Mouse (Mus musculus) B cell, adult (primary cell): ENCODE data around the gene Galnt10. TPM values are rescaled to one million over a fixed set of nuclear protein-coding genes. Genes with fewer than 3 reads are reported as not detected.

Experiments used
- total RNA-seq: library from RNA; stranded (reverse); gene quantifications from 4 replicates; pipeline ENCODE4 v1.2.4, GENCODE M21; 2023; ENCODE audit not compliant: inconsistent age

Gene Galnt10
- total RNA-seq, result 25.8 to 30.7 TPM (median 28.6 TPM) in 4 replicates

DNA sequence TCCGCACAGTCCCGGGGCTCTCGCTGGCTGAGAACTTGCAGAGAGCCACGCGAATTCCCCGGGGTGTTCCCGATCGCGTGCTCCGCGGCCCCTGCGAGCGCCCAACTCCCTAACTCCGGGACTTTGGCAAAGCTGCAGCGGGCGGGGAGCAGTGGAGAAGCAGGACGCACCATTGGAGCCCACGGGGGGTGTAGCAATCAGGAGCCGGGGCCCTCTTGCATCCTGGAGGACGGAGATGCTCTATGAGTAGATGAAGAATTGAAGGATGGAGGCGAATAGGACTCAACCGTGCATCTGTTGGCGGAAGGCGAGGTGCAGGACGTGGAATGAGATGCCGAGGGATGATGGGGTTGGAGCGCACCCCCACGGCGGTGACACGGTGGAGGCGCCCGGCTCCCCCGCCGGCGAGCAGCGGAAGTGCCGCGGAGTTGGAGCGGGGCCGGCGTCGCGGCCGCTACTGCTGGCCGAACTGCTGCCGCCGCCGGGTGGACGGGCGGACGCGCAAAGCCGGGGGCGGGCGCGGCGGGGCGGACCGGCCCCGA, at the start of gene Galnt10:
TSS of gene Galnt10 (plus strand) at position 425 of the 542 bp plus-strand sequence.

DNA sequence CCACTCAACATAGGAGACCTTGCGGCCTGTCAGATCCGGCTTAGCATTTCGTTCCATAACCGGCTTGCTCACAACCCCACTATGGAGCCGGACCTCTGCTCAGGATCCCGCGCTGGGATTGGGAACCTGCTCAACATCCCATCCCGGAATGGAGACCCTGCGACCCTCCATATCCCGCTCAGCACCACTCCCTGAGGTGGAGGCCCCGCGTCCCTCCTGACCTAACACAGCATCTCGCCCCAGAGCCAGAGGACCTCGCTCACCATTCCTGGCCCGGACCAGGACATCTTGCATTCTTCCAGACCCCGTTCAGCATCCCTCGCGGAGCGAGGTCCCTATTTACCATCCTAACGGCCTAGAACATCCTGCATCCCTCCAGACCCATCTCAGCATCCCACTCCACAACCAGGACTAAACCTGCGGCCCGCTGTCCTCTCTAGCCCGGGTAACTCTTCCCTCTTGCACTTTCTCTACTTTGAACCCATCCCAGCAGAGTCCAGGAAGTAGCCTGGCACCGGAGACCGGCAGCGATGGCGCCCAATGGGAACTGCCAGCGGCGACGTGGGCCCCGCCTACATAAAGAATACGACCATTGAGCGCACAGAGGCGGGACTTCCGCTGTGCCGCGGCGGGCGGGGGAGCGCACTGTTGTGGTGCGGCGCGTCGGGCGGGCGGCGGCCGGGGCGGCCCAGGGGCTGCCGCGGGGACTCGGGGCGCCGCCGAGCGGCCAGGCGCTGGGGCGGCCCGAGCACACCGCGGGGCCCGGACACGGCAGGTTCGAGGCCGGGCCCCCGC, 155.9 kb downstream of the Galnt10 start, which contains the start of gene Sap30l:
TSS of gene Sap30l (plus strand) at position 667 of the 795 bp plus-strand sequence.

GRCm38 (mm10) chr11:57832552-57833201, 187.4 kb downstream of the Galnt10 start, which contains the start of gene Hand1:
Gene Hand1 (minus strand): TSS chr11:57832818.

Other genes starting within 250 kb of the Galnt10 start
- gene Fam114a2, start 126.8 kb upstream of the Galnt10 start, total RNA-seq, result 51.1 to 56.1 TPM (median 52.0 TPM) in 4 replicates
- 24.8 to 27.7 TPM (median 27.2 TPM) in 4 replicates for gene Mfap3, start 126.8 kb upstream of the Galnt10 start, total RNA-seq
- gene Sap30l, start 156.2 kb downstream of the Galnt10 start, total RNA-seq, result 22.6 to 28.4 TPM (median 23.9 TPM) in 4 replicates
- not detected in 4 replicates for gene Hand1, start 187.4 kb downstream of the Galnt10 start, total RNA-seq